Mouse (Mus musculus) stomach, embryonic 15.5 days (tissue): ENCODE data around the gene Dffb. TPM values are rescaled to one million over a fixed set of nuclear protein-coding genes. Genes with fewer than 3 reads are reported as not detected.
"Not testable (repeated sequence)": the region's sequence is repeated elsewhere in the genome, so short reads cannot be mapped to it uniquely, and the experiment has no call there.

Experiments
- ATAC-seq: fragments of 200-750 bp; cut with Nextera tagmentation; 2 replicates; pipeline ENCODE4 v1.8.0; 2017; ENCODE audit warnings: low read depth, moderate number of reproducible peaks, moderate TSS enrichment; ENCODE audit not compliant: insufficient read depth, low FRiP score
- H3K27ac ChIP-seq: fragments of 300-500 bp; sonication (generic); 2 replicates; pipeline ENCODE4 v1.5.1; 2015; ENCODE audit warnings: mild to moderate bottlenecking, inconsistent platforms
- H3K27me3 ChIP-seq: fragments of 300-500 bp; sonication (generic); replicated peaks from 2 replicates; pipeline ENCODE4 v1.6.1; 2015; ENCODE audit warnings: inconsistent platforms
- H3K36me3 ChIP-seq: fragments of 300-500 bp; sonication (generic); 2 replicates; pipeline ENCODE4 v1.6.1; 2015; ENCODE audit warnings: inconsistent platforms
- H3K4me1 ChIP-seq: fragments of 300-500 bp; sonication (generic); 2 replicates; pipeline ENCODE4 v1.6.1; 2015; ENCODE audit warnings: inconsistent platforms
- H3K4me2 ChIP-seq: fragments of 300-500 bp; sonication (generic); 2 replicates; pipeline ENCODE4 v1.6.1; 2015; ENCODE audit warnings: mild to moderate bottlenecking, inconsistent platforms
- H3K4me3 ChIP-seq: fragments of 300-500 bp; sonication (generic); replicated peaks from 2 replicates; pipeline ENCODE4 v1.5.1; 2015; ENCODE audit warnings: inconsistent platforms
- H3K9ac ChIP-seq: fragments of 300-500 bp; sonication (generic); 2 replicates; pipeline ENCODE4 v1.6.1; 2015; ENCODE audit warnings: inconsistent platforms
- H3K9me3 ChIP-seq: fragments of 300-500 bp; sonication (generic); 2 replicates; pipeline ENCODE4 v1.6.1; 2016; ENCODE audit warnings: inconsistent platforms
- WGBS: fragments of 180-500 bp; shearing (Covaris S2); methylation state at CpG from one replicate; pipeline ENCODE4 v1.1.7; 2015; 5-methylcytosine and 5-hydroxymethylcytosine counted together
- polyA plus RNA-seq: library from polyadenylated mRNA; unstranded; fragments of >200 nt; fragmentation: Nextera tagmentation; extraction: Ambion mirVana; gene quantifications from 2 replicates; pipeline ENCODE4 v1.2.1, GENCODE M21; 2015

The Dffb gene
- polyA plus RNA-seq, 1 experiment from 2014 or later, result 11.5 TPM

GRCm38 (mm10) chr4:153928772-153929299 lies 46.1 kb downstream of the Dffb start:
- Histone ChIP-seq H3K4me3 (no peak overlapping the region), H3K4me2 (no peak overlapping the region), H3K9me3 (no peaks in the 10 kb centered on the region), H3K36me3 (no peaks in the 10 kb centered on the region), H3K27ac (no peak overlapping the region), H3K9ac (no peak overlapping the region), H3K4me1 (no peaks in the 10 kb centered on the region), H3K27me3 (no peaks in the 10 kb centered on the region)
- 81% methylated on average over 11 of the region's 11 CpGs for WGBS
- ATAC-seq, result no peak

- not testable (repeated sequence) for H3K27me3 ChIP-seq, H3K4me1 ChIP-seq, H3K27ac ChIP-seq, ATAC-seq, H3K4me3 ChIP-seq, H3K4me2 ChIP-seq, H3K9ac ChIP-seq, H3K36me3 ChIP-seq, H3K9me3 ChIP-seq
- WGBS, result 39% methylated on average over 4 of the region's 4 CpGs
Measured at GRCm38 (mm10) chr4:153922090-153922489, 52.8 kb downstream of the Dffb start.

GRCm38 (mm10) chr4:153920517-153921233 lies 54.3 kb downstream of the Dffb start:
- Histone ChIP-seq H3K9me3 (no peaks in the 10 kb centered on the region), H3K4me3 (no peak overlapping the region), H3K9ac (no peak overlapping the region), H3K36me3 (no peaks in the 10 kb centered on the region), H3K27ac (no peak overlapping the region), H3K4me2 (no peak overlapping the region), H3K4me1 (no peaks in the 10 kb centered on the region), H3K27me3 (no peaks in the 10 kb centered on the region)
- ATAC-seq, result no peak
- 61% methylated on average over 9 of the region's 9 CpGs for WGBS

- ATAC-seq, result no peak
- no peak overlapping the region for H3K9ac ChIP-seq
- WGBS, result 40% methylated on average over 8 of the region's 8 CpGs
- H3K27ac ChIP-seq, result no peak overlapping the region
- no peaks in the 10 kb centered on the region for H3K9me3 ChIP-seq
- H3K4me2 ChIP-seq, result no peak overlapping the region
- H3K4me1 ChIP-seq, result no peaks in the 10 kb centered on the region
- H3K27me3 ChIP-seq, result no peaks in the 10 kb centered on the region
- no peaks in the 10 kb centered on the region for H3K36me3 ChIP-seq
- no peak overlapping the region for H3K4me3 ChIP-seq
Measured at GRCm38 (mm10) chr4:153917773-153918500, 57.0 kb downstream of the Dffb start.

Other genes starting within 250 kb of the Dffb start
- 71.8 and 72.4 TPM in 2 replicates for gene A430005L14Rik, start 17.9 kb downstream of the Dffb start, polyA plus RNA-seq
- 14.1 and 15.8 TPM in 2 replicates for gene Cep104, start 68 bp upstream of the Dffb start, polyA plus RNA-seq
- 20.9 and 23.5 TPM in 2 replicates for gene Lrrc47, start 36.6 kb upstream of the Dffb start, polyA plus RNA-seq
- gene Smim1, start 51.1 kb upstream of the Dffb start, polyA plus RNA-seq, result 62.3 and 73.8 TPM in 2 replicates
- gene Ccdc27, start 67.6 kb upstream of the Dffb start, polyA plus RNA-seq, result 0.14 TPM in 1 of 2 replicates, not detected in the other
- 0.39 and 0.58 TPM in 2 replicates for gene Trp73, start 165.1 kb upstream of the Dffb start, polyA plus RNA-seq
- 32.7 and 37.4 TPM in 2 replicates for gene Wrap73, start 167.2 kb upstream of the Dffb start, polyA plus RNA-seq
- gene Tprgl, start 185.5 kb upstream of the Dffb start, polyA plus RNA-seq, result 122 and 124 TPM in 2 replicates
- gene Megf6, start 195.6 kb upstream of the Dffb start, polyA plus RNA-seq, result 19.9 and 20.9 TPM in 2 replicates